Mouse (Mus musculus): Measurements from ENCODE around the gene Cdc42se2.

Cdc42se2 gene

DNA sequence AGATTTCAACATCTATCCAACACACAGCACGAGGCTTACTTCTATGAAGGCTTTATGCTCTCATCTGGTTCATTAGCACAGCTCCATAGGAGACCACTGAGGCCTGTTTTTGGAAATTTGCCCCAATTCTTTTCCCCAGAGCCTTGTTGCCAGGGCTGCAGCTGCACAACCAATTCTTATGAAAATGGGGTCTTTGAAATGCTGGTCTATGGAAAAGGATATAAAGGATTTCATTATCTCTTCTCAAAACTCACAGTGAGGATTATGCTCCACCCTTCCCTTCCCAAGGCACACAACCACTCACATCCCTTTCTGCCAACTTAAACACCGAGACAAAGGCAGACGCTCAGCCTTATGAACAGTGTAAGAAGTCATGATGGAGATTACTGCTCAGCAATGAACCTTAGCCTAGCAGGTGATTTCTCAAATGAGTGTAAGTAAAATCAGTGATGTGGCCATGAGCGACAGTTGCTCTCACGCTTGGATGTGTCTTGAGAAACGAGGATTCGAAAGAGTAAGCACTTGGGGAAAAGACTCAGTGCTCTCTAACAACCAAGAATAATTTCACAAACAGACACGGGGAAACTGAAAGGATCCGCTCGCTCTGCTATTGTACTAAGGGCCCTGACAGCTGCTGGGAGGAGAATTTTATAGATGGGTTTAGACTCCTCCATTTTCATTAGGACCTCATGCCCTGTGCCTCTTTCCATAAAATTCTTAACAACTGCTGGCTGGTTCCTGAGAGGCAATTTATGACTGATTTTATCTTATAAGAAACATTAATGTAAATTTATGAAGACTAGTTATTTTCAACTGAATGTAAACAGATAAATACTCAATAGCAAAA is 33.0 kb downstream of the Cdc42se2 start:
- DNase-seq = no peak

- DNase-seq = no peak
Observed at GRCm38 (mm10) chr11:54751502-54751901, 36.0 kb downstream of the Cdc42se2 start.

GRCm38 (mm10) chr11:54748891-54749290 is 38.6 kb downstream of the Cdc42se2 start:
- DNase-seq = no peak

GRCm38 (mm10) chr11:54744231-54744630 is 43.2 kb downstream of the Cdc42se2 start:
- no peak for DNase-seq

GRCm38 (mm10) chr11:54741330-54741729 is 46.1 kb downstream of the Cdc42se2 start:
- no peak for DNase-seq

DNA sequence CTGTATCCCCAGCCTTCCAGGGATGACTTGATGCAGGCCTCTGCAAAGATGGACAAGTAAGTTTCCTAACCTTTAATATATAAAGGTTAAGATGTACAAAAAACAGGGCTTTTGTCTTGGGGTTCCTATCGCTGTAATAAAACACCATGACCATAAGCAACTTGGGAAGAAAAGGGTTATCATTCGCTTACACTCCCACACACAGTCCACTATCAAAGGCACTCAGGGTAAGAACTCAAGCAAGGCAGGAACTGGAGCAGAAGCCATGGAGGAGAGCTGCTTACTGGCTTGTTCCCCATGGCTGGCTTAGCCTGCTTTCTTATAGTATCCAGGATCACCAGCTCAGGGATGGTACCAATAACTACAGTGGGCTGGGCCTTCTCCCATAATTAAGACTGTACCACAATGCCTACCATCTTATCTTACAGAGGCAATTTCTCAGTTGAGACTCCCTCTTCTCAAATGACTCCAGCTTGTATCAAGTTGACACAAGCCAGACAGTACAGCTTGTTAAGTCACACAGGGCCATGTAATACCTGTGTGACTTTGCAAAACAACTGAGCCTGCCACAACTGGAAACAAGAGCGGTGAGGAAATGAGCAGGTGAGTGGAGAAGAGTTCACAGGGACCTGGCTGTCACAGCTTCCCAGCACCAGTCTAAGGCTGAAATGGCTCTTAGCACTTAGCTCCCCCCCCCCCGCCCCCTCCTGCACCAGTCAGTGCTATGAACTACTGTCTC is 48.3 kb downstream of the Cdc42se2 start:
- DNase-seq = no peak

GRCm38 (mm10) chr11:54736903-54737302 is 50.6 kb downstream of the Cdc42se2 start:
- DNase-seq = no peak

DNA sequence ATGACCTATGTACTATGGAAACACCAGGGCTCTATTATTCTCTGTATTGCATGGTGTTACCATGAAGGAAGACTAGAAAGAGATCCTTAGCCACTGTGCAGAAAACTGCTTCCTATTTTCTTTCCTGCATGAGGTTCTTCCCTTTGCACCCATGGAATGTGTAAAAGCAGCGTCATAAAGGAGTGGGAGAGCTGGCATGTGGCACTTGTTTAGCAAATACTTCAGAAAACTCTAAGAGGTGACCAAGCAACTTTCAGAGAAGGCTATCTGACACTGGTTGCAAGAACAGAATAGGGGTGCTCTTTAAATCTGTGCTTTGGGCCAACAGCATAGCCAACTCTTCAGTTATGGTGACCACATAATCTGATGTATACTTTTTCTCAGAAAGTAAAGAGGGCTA is 52.4 kb downstream of the Cdc42se2 start:
- no peak for DNase-seq

- no peak for DNase-seq
Observed at GRCm38 (mm10) chr11:54733546-54733945, 53.9 kb downstream of the Cdc42se2 start.

DNA sequence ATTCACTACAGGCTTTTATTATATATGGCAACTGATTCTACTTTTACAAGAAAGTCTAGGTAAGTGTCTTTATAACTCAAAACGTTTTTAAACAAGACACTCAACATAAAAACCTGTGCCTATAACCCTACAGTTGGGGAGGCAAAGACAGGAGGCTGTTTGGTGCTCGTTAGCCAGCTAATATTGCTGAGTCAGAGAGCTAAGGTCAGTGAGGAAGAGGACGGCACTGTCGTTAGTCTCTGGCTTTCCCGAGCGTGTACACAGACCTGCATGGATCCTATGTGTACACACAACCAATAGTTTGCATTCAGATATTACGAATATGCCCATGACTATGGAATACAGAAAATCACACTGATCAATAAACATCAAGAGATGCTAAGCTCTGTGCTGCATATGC is 56.1 kb downstream of the Cdc42se2 start:
- DNase-seq = no peak

GRCm38 (mm10) chr11:54730931-54731330 is 56.5 kb downstream of the Cdc42se2 start:
- no peak for DNase-seq

GRCm38 (mm10) chr11:54729311-54729710 is 58.2 kb downstream of the Cdc42se2 start:
- DNase-seq = no peak

DNA sequence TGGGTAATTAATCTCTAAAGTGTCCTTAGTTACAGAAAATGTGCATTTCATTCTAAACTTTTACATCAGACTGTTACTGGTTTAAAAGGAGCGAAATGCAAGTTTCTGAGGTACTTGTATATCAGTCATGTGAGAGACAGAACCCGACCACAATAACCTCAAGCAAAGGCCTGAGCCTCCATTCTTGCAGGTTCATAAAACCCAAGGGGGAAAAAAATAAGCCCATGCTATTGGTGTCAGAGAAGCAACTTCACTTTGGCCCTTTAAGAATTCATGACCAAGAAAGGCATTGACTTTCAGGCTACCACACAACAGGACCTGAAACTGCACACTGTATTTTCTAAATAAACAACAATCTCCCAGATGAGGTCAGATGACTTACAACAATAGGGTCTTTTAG is 59.1 kb downstream of the Cdc42se2 start:
- no peak for DNase-seq

GRCm38 (mm10) chr11:54727327-54727901 is 60.1 kb downstream of the Cdc42se2 start:
- DNase-seq = no peak

DNA sequence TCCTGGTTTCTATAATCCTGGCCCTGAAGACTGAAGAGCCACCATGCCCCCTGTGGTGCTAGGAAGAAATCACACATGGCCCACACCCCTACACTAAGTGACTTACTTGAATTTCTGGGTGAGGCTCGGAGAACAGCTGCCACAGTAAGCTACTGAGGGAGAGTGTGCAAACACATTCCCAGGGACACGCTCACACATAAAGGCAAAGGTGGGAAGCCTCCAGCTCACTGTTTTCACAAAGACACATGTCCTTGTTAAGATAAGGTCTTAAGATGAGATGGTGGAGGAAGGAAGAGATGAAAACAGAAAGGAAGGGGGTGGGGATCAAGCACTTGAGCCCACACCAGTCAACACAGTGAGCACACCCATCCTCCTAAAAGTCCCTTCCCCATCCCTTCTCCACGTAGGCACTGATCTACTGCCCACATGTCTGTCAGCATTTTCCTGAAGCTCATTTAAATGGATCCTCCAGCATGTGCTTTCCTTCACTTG is 60.9 kb downstream of the Cdc42se2 start:
- DNase-seq = no peak

DNA sequence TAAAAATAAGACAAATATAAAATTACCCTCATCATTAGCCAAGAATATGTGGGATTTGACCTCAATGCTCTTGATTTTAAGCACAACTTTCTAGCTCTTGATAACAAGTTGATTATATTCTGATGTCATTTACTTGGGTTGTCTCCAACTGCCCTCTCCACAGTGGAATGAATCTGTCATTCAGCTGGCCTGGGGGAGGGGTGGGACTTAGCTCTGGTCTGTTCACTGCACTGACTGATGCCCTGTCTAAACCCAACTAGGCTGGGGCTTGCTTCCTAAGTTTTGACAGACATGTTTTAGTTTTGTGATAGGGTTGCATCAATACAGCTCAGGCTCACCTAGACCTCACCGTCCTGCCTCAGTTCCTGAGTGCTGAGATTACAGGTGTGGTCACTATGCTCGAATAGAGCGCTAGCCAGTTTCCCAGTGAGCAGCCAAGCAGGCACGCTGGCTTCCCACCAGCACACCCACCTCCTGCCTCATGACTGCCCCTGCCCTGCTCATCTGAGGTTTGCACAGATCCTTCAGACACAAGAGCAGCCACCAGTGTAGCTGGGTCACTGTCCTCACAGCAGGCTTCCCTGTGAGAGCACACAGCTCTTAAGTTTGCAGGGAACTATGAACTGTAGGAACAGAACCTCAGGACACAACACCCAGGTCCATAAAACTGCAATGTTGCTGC is 63.0 kb downstream of the Cdc42se2 start:
- DNase-seq = no peak

DNA sequence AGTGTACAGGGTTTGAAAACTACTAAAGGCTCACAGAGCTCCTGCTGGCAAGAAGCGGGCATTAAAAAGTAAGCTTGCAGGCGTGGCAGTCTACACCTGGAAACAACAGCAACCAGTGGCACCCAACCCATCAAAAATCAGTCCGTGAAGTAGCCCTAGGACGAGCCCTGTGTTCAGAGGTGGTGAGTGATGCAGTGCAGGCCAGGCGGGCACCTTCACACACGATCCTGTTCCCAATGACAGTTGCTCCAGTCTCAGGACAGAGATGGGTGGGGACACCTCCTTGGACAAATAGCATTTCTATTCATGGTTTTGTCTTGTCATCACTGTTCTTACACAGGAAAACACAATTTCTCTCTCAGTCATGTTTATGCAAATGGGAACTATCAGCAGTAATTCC is 65.4 kb downstream of the Cdc42se2 start:
- no peak for DNase-seq

- no peak for DNase-seq
Observed at GRCm38 (mm10) chr11:54718601-54719000, 68.9 kb downstream of the Cdc42se2 start.

- no peak for DNase-seq
Observed at GRCm38 (mm10) chr11:54717893-54718292, 69.6 kb downstream of the Cdc42se2 start.

- no peak for DNase-seq
Observed at GRCm38 (mm10) chr11:54712849-54713248, 74.6 kb downstream of the Cdc42se2 start.

DNA sequence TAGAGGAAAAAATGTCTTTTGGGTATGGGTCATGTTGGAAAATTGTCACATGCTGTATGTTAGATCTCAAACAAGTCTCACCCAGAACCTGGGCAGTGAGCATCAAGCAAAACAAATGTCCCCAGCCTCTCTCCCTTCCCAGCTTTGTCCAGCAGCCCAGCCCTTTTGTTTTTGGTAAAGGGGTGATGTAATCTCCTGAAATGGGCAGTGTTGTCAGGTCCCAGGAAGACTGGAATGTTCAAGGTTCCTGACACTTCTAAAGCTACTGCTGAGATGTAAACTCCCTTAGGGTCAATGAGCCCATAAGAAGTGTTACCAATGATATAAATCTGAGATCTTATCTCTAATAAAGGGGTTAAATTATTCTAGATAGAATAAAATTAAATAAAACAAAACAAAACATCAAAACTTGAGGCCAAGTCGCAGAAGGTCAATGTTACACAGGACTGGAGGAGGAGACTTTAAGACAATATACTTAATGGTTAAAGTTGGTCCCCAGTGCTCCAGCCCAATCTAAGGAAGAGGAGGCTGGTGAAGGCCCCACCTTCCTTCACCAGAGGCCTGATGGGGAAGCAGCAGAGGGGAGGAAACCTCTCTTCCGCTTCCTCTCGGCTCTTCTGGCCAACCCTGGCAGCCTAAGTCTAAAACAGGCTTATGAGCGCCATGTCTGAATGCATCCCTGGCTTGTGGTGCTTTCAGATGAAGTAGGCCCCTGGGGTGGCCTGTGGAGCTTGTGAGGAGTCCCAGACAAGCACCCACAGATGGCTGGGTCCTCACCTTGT is 76.8 kb downstream of the Cdc42se2 start:
- no peak for DNase-seq

GRCm38 (mm10) chr11:54709645-54710044 is 77.8 kb downstream of the Cdc42se2 start:
- no peak for DNase-seq
